ENCODE assay signal across 30 mouse cellular contexts in the genomic region with DNA sequence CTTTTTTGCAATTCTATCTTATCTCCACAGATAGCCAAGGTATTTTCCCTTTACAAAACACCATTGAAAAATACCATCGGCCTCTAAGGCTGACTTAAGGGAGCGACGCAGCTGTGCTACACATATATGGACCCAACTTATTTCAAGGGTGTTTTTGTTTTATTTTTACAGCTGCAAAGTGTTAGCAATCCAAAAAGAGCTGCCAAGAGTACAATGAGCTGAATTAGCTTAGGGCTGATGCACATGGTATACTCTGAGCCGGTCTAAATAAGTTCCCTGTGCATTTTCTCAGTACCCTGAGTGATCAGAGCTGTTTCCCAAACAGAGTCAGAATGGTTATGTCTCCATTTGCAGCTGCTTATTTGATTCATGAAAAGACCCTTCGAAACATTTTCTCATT.
DNase-seq lines count a peak whose midpoint lies in the region; ATAC-seq lines count a peak whose summit lies in the region.
"Had no signal": no experiment of that assay in that cellular context is flagged by ENCODE, and none has a peak within 500 bp of the region (broad histone marks: within the 10 kb centered on the region; RNA-seq: fewer than 3 reads in every experiment).

No protein-coding gene starts in this region.

- no peaks in the 10 kb centered on the region for H3K36me3 ChIP-seq in embryonic facial prominence, embryonic 11.5 days (replicated peaks; ENCODE audit: control insufficient read depth, insufficient read depth, low read depth, low read length)
- H3K36me3 ChIP-seq in embryonic facial prominence, embryonic 10.5 days (replicated peaks) = no peaks in the 10 kb centered on the region
- no peaks in the 10 kb centered on the region for H3K36me3 ChIP-seq in embryonic facial prominence, embryonic 14.5 days (ENCODE audit: control insufficient read depth, insufficient read depth, low read length)
- H3K36me3 ChIP-seq in kidney, embryonic 15.5 days = no peaks in the 10 kb centered on the region
- H3K36me3 ChIP-seq: embryonic facial prominence, embryonic 13.5 days; forebrain, embryonic 10.5 days; heart, embryonic 10.5 days; heart, embryonic 13.5 days; hindbrain, embryonic 10.5 days; hindbrain, embryonic 13.5 days; intestine, embryonic 15.5 days had no signal

- ATAC-seq in embryonic facial prominence, embryonic 11.5 days (replicated peaks; ENCODE audit: insufficient number of reproducible peaks, low FRiP score, low TSS enrichment, low read depth) = no peak
- peak; percentile 38 for ATAC-seq in frontal cortex, adult (ENCODE audit: low TSS enrichment)
- peak; percentile 79 for ATAC-seq in embryonic facial prominence, embryonic 14.5 days (ENCODE audit: low read depth)
- ATAC-seq in kidney, embryonic 15.5 days (replicated peaks; ENCODE audit: low FRiP score) = no peak
- ATAC-seq: activated CD4-positive, CD25-positive, alpha-beta regulatory T cell, adult 4 months; forebrain, embryonic 14.5 days; hindbrain, embryonic 16.5 days; intestine, embryonic 15.5 days had no signal

- no peak overlapping the region for H3K4me2 ChIP-seq in embryonic facial prominence, embryonic 11.5 days (ENCODE audit: low read depth, low read length)
- no peak overlapping the region for H3K4me2 ChIP-seq in embryonic facial prominence, embryonic 14.5 days (ENCODE audit: low read depth, low read length)
- no peak overlapping the region for H3K4me2 ChIP-seq in kidney, embryonic 15.5 days
- H3K4me2 ChIP-seq: embryonic facial prominence, embryonic 13.5 days; heart, embryonic 13.5 days; hindbrain, embryonic 13.5 days; intestine, embryonic 15.5 days had no signal

- H3K27me3 ChIP-seq in embryonic facial prominence, embryonic 11.5 days (ENCODE audit: control insufficient read depth, insufficient read depth, low read length) = no peaks in the 10 kb centered on the region
- H3K27me3 ChIP-seq in embryonic facial prominence, embryonic 10.5 days (replicated peaks; ENCODE audit: low read depth, poor library complexity, severe bottlenecking) = no peaks in the 10 kb centered on the region
- H3K27me3 ChIP-seq in embryonic facial prominence, embryonic 14.5 days (replicated peaks; ENCODE audit: control insufficient read depth, insufficient read depth, low read length) = no peaks in the 10 kb centered on the region
- no peaks in the 10 kb centered on the region for H3K27me3 ChIP-seq in kidney, embryonic 15.5 days
- H3K27me3 ChIP-seq: embryonic facial prominence, embryonic 13.5 days; heart, embryonic 13.5 days; hindbrain, embryonic 13.5 days; intestine, embryonic 15.5 days had no signal

- H3K4me3 ChIP-seq in embryonic facial prominence, embryonic 11.5 days (ENCODE audit: low read depth, low read length) = no peak overlapping the region
- H3K4me3 ChIP-seq in embryonic facial prominence, embryonic 10.5 days = no peak overlapping the region
- no peak overlapping the region for H3K4me3 ChIP-seq in embryonic facial prominence, embryonic 14.5 days (ENCODE audit: low read depth, low read length)
- H3K4me3 ChIP-seq in kidney, embryonic 15.5 days (replicated peaks) = no peak overlapping the region
- H3K4me3 ChIP-seq: embryonic facial prominence, embryonic 13.5 days; forebrain, embryonic 10.5 days; heart, adult 2 months; heart, embryonic 10.5 days; heart, embryonic 13.5 days; hindbrain, embryonic 10.5 days; hindbrain, embryonic 13.5 days; intestine, embryonic 15.5 days had no signal

- H3K9ac ChIP-seq in embryonic facial prominence, embryonic 11.5 days (replicated peaks; ENCODE audit: low read length) = no peak overlapping the region
- H3K9ac ChIP-seq in embryonic facial prominence, embryonic 14.5 days (ENCODE audit: low read depth, low read length) = no peak overlapping the region
- H3K9ac ChIP-seq in kidney, embryonic 15.5 days = no peak overlapping the region
- H3K9ac ChIP-seq: embryonic facial prominence, embryonic 13.5 days; heart, embryonic 13.5 days; hindbrain, embryonic 13.5 days; intestine, embryonic 15.5 days had no signal

- no peak overlapping the region for H3K27ac ChIP-seq in embryonic facial prominence, embryonic 11.5 days (replicated peaks; ENCODE audit: low read depth, low read length)
- H3K27ac ChIP-seq in embryonic facial prominence, embryonic 10.5 days (replicated peaks) = no peak overlapping the region
- no peak overlapping the region for H3K27ac ChIP-seq in embryonic facial prominence, embryonic 14.5 days (replicated peaks; ENCODE audit: low read depth, low read length)
- H3K27ac ChIP-seq in kidney, embryonic 15.5 days = no peak overlapping the region
- H3K27ac ChIP-seq: embryonic facial prominence, embryonic 13.5 days; forebrain, embryonic 10.5 days; heart, adult 2 months; heart, embryonic 10.5 days; heart, embryonic 13.5 days; hindbrain, embryonic 10.5 days; hindbrain, embryonic 13.5 days; intestine, embryonic 15.5 days had no signal

- no peaks in the 10 kb centered on the region for H3K9me3 ChIP-seq in embryonic facial prominence, embryonic 11.5 days (replicated peaks; ENCODE audit: control insufficient read depth, low read length)
- H3K9me3 ChIP-seq in embryonic facial prominence, embryonic 10.5 days = no peaks in the 10 kb centered on the region
- no peaks in the 10 kb centered on the region for H3K9me3 ChIP-seq in embryonic facial prominence, embryonic 14.5 days (ENCODE audit: control insufficient read depth, low read length)
- H3K9me3 ChIP-seq in kidney, embryonic 15.5 days (replicated peaks) = no peaks in the 10 kb centered on the region
- H3K9me3 ChIP-seq: embryonic facial prominence, embryonic 13.5 days; forebrain, embryonic 10.5 days; heart, embryonic 10.5 days; heart, embryonic 13.5 days; hindbrain, embryonic 10.5 days; hindbrain, embryonic 13.5 days; intestine, embryonic 15.5 days had no signal

- no peaks in the 10 kb centered on the region for H3K4me1 ChIP-seq in embryonic facial prominence, embryonic 11.5 days (ENCODE audit: control insufficient read depth, insufficient read depth, low read length)
- 0 out of 2 replicates have a peak, but pooled peaks cover 3% of the 10 kb centered on the region for H3K4me1 ChIP-seq in embryonic facial prominence, embryonic 10.5 days
- H3K4me1 ChIP-seq in embryonic facial prominence, embryonic 14.5 days (ENCODE audit: control insufficient read depth, insufficient read depth, low read length) = 0 out of 2 replicates have a peak, but pooled peaks cover 8% of the 10 kb centered on the region
- no peaks in the 10 kb centered on the region for H3K4me1 ChIP-seq in kidney, embryonic 15.5 days
- H3K4me1 ChIP-seq: heart, embryonic 10.5 days; hindbrain, embryonic 13.5 days; intestine, embryonic 15.5 days had no signal

- peak; percentile 10 for DNase-seq in embryonic facial prominence, embryonic 11.5 days (ENCODE audit: low spot score)
- no peak for DNase-seq in embryonic facial prominence, embryonic 10.5 days (ENCODE audit: low spot score)
- no peak for DNase-seq in frontal cortex, postnatal 14 days (ENCODE audit: low spot score in 2 of 2)
- DNase-seq in brain, adult 2 months (ENCODE audit: low read depth, low spot score) = peak; percentile 24
- peak; percentile 83 for DNase-seq in embryonic facial prominence, embryonic 14.5 days (ENCODE audit: low spot score)
- no peak for DNase-seq in yolk sac, embryonic 10.5 days (ENCODE audit: low spot score)
- DNase-seq: adrenal gland, adult 8-10 months; adrenal gland, postnatal 25 days; cerebellum, adult 11 months; cerebellum, adult 2 months; cerebellum, adult 9-11 months; cerebellum, postnatal 25 days; embryo, embryonic 11 days; gastrocnemius, postnatal 10 days; gastrocnemius, postnatal 36 days; heart, adult 2 months; heart, postnatal 36 days; kidney, adult 11 months had no signal

- whole genome bisulfite sequencing in embryonic facial prominence, embryonic 11.5 days = 61% methylated on average over 5 of the region's 5 CpGs
- 71% methylated on average over 5 of the region's 5 CpGs for WGBS in embryonic facial prominence, embryonic 10.5 days
- 48% methylated on average over 5 of the region's 5 CpGs for WGBS in embryonic facial prominence, embryonic 14.5 days
- WGBS in kidney, embryonic 15.5 days = 76% methylated on average over 5 of the region's 5 CpGs

Comparison
In these comparisons a context has a peak if more than half of its experiments do, and no peak if none do; other contexts are left out.
1. ATAC-seq: peak in frontal cortex, adult (single experiment) and embryonic facial prominence, embryonic 14.5 days (single experiment); none in embryonic facial prominence, embryonic 11.5 days (single experiment) and kidney, embryonic 15.5 days (single experiment).
2. DNase-seq: peak in embryonic facial prominence, embryonic 11.5 days (single experiment), brain, adult 2 months (single experiment) and embryonic facial prominence, embryonic 14.5 days (single experiment); none in embryonic facial prominence, embryonic 10.5 days (single experiment), frontal cortex, postnatal 14 days (0 of 2) and yolk sac, embryonic 10.5 days (single experiment).